Mouse (Mus musculus): ENCODE data around the gene Bmp2.

DNA sequence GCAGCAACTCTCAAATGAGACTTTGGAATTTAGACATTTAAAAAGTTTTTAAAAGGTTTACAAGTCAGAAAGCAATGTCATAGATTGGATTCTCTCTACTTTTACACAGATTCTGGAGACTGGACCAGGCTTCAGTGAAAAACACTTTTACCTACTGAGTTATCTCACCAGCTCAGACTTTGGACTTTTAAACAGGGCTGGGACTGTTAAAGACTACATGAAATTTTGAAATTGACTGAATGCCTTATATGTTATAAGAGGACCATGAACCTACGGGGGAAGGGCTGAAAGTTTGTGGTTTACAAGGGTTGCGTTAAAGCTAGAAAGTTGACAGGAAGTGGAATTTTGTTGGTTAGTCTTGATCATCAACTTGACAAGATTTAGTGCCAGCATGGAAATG is 34.1 kb upstream of the Bmp2 start:
- TF ChIP-seq CTCF (IDR thresholded peaks at IDR 0.05; ENCODE audit: borderline replicate concordance, insufficient read depth, low read depth, low read length) (no peak), POLR2A (IDR thresholded peaks at IDR 0.05; ENCODE audit: borderline replicate concordance, insufficient read depth, low read length) (no peak)
